Mouse (Mus musculus): ENCODE results near the gene Ddias. TPM values are rescaled to one million over a fixed set of nuclear protein-coding genes. Genes with fewer than 3 reads are reported as not detected.
A peak's percentile ranks its signal among the peaks of the same experiment; 100 is the strongest.
"Not testable (repeated sequence)": the region's sequence is repeated elsewhere in the genome, so short reads cannot be mapped to it uniquely, and the experiment has no call there.

Ddias gene
- 8.2 and 9.0 TPM in 2 replicates for polyA plus RNA-seq (2015; fragmentation: Nextera tagmentation; extraction: Ambion mirVana)

DNA sequence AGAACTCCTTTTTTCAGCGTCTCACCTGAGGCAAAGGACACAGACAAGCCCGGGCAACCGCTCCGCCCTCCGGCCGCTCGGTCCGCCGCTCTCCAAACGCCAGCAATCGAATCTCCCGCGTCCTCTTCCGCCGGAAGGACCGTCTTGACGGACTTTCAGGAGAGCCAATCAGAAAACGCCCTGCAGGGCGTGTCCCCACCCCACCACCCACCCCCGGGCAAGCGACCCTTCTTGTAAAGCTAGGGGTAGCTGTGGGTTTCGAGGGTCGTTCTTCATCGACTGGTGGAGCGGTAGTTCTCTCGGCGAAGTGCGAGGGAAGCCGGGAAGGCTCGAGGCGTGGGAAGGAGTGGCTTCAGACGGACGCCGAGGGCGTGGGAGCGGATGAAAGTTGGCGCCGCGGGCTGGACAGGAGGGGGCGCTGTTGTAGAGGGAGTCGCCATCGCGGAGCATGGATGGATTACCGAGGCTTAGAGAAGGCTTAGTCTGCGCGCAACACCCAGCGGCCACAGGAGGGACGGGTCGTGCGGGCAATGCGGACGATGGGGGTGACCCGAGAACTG lies at the start of gene Ddias, which contains the start of gene Prcp:
TSS of gene Ddias (minus strand) at position 132 of the 560 bp plus-strand sequence.
TSS of gene Prcp (plus strand) at position 355 of the 560 bp plus-strand sequence.
- Histone ChIP-seq H3K9ac (peak within 1 kb of the TSS; percentile 80), H3K36me3 (no peaks in the 10 kb centered on the region), H3K4me3 (peak within 1 kb of the TSS; percentile 86), H3K4me2 (peak within 1 kb of the TSS; percentile 89), H3K27ac (peak within 1 kb of the TSS; percentile 99), H3K4me1 (replicated peaks) (peaks cover 14% of the 10 kb centered on the region), H3K9me3 (replicated peaks) (no peaks in the 10 kb centered on the region), H3K27me3 (no peaks in the 10 kb centered on the region)
- ATAC-seq (replicated peaks; ENCODE audit: insufficient number of reproducible peaks, insufficient read depth, low FRiP score, low read depth), result peak; percentile 84
- under 1% methylated on average over 53 of the region's 53 CpGs for WGBS

DNA sequence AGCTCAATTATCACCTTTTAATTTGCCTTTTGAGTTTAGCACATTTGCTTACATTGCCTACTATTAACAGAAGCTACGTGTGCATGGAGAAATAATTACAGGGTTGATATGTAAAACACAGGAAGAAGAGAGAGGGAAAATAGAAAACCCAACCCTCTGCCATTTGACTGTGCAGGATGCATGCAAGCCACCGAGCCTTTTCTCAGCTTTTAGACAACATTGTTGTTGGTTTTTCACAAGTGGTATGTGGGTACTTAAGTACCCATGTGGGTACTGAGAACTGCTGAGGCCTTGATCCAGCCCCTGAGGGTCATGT lies 46.8 kb upstream of the Ddias start:
- WGBS, result 73% methylated on average over 2 of the region's 2 CpGs

DNA sequence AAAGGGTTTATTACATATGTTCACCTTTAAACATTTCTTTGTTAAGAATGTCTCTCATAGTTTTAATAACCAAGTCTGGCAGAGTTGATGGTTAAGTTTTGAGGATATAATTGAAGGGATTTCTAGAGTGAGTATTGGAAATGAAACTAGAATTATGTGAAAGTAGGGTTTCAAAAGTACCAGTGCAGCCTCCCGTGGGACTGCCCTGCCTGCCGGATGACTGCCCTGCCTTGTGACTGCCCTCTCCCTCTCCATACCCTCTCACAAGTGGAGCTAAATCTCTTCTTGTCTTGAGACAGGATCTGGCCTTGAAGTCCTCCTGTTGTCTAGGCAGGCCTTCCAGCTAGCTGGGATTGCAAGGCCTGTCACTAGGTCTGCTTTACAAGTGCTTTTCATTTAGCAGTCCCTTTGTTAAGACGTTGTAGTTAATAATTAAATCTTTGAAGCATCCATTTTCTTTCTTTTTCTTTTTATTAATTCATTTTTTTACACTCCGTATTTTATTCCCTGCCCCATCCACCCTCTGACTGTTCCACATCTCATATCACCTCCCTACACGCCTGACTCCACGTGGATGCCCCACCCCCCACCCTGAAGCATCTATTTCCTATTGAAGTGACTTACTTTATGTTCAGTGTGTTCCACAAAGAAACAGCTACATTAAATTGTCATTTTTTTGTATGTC lies 46.3 kb upstream of the Ddias start:
- H3K27ac ChIP-seq, result no peak overlapping the region
- no peak overlapping the region for H3K9ac ChIP-seq
- no peaks in the 10 kb centered on the region for H3K36me3 ChIP-seq
- no peak overlapping the region for H3K4me3 ChIP-seq
- H3K9me3 ChIP-seq (replicated peaks), result no peaks in the 10 kb centered on the region
- H3K27me3 ChIP-seq, result no peaks in the 10 kb centered on the region
- 77% methylated on average over 6 of the region's 6 CpGs for WGBS
- H3K4me2 ChIP-seq, result no peak overlapping the region
- no peak for ATAC-seq (replicated peaks; ENCODE audit: insufficient number of reproducible peaks, insufficient read depth, low FRiP score, low read depth)
- no peaks in the 10 kb centered on the region for H3K4me1 ChIP-seq (replicated peaks)

More for the DNA sequence above, 46.8 kb upstream of the Ddias start:
- Histone ChIP-seq H3K4me3 (no peak overlapping the region), H3K9me3 (replicated peaks) (no peaks in the 10 kb centered on the region), H3K4me1 (replicated peaks) (no peaks in the 10 kb centered on the region), H3K27me3 (no peaks in the 10 kb centered on the region), H3K9ac (no peak overlapping the region), H3K36me3 (no peaks in the 10 kb centered on the region), H3K4me2 (no peak overlapping the region), H3K27ac (no peak overlapping the region)
- no peak for ATAC-seq (replicated peaks; ENCODE audit: insufficient number of reproducible peaks, insufficient read depth, low FRiP score, low read depth)

DNA sequence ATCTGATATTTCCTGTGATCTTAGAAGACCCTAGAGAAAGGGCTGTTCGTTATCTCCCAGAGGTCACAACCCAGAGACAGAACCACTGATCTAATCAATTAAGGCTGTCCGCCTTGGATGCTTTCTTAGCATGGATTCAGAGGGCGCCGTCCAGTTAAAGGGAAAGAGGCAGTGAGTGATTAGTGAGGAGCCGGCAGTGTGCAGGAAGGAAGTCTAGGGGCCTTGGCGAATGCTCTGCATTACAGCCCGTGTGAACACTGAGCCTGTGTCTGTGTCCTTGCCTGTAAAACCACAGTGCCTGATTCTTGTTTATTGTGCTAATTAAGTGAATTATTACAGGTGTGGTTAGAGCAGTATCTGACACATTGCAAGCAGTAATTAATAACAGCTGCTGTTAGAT lies 30.2 kb upstream of the Ddias start:
- ATAC-seq (replicated peaks; ENCODE audit: insufficient number of reproducible peaks, insufficient read depth, low FRiP score, low read depth), result peak; percentile 50; the same call in 1 of the 2 replicates
- H3K27ac ChIP-seq; H3K4me1 ChIP-seq (replicated peaks); H3K9ac ChIP-seq; H3K4me2 ChIP-seq; H3K9me3 ChIP-seq (replicated peaks); H3K27me3 ChIP-seq; H3K36me3 ChIP-seq; H3K4me3 ChIP-seq: not testable (repeated sequence)
- WGBS, result 46% methylated on average over 7 of the region's 7 CpGs

DNA sequence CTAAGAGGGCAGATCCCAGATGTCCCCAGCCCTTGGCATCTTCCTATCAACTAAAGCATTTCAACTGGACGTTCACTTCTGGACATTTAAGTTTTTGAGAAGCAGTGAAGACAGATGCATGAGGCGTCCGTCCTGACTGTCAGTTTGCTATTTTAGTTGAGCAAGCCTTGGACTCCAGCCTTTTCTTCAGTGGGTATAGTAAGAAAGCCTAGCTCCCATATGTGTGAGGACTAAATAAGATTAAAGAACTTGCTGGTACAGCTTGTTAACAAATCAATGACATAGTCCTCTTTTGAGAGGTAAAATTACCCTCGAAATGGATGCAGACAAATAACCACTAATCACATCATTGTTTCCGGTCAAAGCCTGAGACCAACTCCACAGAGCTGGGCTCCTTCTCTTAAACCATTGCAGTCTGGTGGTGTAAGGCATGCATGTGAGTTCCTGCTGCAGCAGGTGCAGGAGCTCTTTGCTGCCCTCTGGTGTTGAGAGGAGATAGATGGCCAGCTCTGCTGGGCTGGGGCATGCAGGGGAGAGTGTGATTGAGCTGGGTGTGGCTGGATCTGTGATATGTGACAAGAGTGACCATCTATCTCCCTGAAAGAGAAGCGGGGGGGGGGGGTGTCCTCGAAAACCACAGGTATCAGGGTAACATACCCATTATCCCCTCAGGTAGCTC lies 29.5 kb upstream of the Ddias start:
- no peaks in the 10 kb centered on the region for H3K27me3 ChIP-seq
- H3K36me3 ChIP-seq, result no peaks in the 10 kb centered on the region
- H3K9ac ChIP-seq, result no peak overlapping the region
- H3K4me3 ChIP-seq, result no peak overlapping the region
- no peaks in the 10 kb centered on the region for H3K9me3 ChIP-seq (replicated peaks)
- H3K4me1 ChIP-seq (replicated peaks), result no peaks in the 10 kb centered on the region
- ATAC-seq (replicated peaks; ENCODE audit: insufficient number of reproducible peaks, insufficient read depth, low FRiP score, low read depth), result peak; percentile 83; the same call in 1 of the 2 replicates
- H3K4me2 ChIP-seq, result no peak overlapping the region
- WGBS, result 33% methylated on average over 7 of the region's 7 CpGs
- H3K27ac ChIP-seq, result no peak overlapping the region

DNA sequence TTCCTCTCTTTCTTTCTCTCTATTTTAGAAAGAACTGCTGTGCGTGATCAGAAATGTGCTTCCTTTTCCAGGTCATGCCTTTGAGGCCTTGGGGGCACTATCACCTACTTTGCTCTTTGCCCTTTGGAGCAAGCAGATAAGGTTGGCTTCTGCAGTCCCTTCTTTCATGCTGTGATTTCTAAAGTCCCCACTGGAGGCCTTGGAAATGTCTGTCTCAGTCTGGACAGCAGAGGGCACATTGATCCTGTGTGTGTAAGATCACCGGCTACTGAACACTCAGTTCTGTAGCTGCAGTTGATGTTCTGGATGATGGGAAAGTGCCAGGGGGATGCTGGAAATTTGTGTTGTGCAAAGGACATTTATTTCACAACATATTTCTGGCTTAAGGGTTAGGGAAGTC lies 23.0 kb upstream of the Ddias start:
- Histone ChIP-seq H3K4me3 (no peak overlapping the region), H3K4me2 (no peak overlapping the region), H3K4me1 (replicated peaks) (no peaks in the 10 kb centered on the region), H3K36me3 (no peaks in the 10 kb centered on the region), H3K27ac (no peak overlapping the region), H3K9ac (no peak overlapping the region), H3K9me3 (replicated peaks) (no peaks in the 10 kb centered on the region), H3K27me3 (no peaks in the 10 kb centered on the region)
- 28% methylated on average over 2 of the region's 2 CpGs for WGBS
- ATAC-seq (replicated peaks; ENCODE audit: insufficient number of reproducible peaks, insufficient read depth, low FRiP score, low read depth), result no peak

DNA sequence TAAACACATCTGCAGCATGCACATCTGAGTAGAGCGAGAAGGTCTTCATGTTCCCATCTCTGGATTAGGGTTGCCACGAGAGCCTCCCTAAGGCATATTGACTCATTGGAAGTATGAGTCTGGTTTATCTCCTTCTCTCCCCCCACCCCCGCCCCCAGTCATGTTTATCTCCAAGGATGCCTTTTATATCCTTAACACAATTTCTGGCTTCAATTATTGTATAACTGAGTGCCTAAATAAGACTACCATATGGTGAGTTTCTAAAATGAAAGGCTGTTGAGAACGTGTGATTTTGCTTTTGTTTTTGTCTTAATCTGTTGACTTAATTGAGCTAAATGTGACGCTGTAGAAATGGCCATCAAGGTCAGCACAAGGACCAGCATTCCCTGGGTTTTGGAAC lies 22.0 kb upstream of the Ddias start:
- WGBS, result 62% methylated on average over 5 of the region's 5 CpGs
- Histone ChIP-seq H3K4me3 (no peak overlapping the region), H3K4me2 (no peak overlapping the region), H3K9me3 (replicated peaks) (no peaks in the 10 kb centered on the region), H3K27me3 (no peaks in the 10 kb centered on the region), H3K9ac (no peak overlapping the region), H3K27ac (no peak overlapping the region), H3K36me3 (no peaks in the 10 kb centered on the region), H3K4me1 (replicated peaks) (no peaks in the 10 kb centered on the region)
- ATAC-seq (replicated peaks; ENCODE audit: insufficient number of reproducible peaks, insufficient read depth, low FRiP score, low read depth), result no peak

DNA sequence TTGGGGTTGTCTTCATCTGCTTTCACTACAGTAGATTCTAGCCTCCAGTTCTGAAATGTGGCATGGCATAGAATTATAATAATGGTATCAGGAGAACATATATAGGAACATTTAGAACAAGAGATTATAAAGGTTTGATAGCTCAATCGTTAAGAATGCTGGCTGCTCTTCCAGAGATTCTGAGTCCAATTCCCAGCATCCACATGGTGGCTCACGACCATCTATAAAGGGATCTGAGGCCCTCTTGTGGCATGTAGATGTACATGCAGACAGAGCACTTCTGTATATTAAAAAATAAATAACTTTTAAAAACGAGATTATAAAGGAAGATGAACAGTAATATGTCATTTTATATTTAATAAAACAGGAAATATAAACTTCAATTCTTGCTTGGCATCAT lies 19.4 kb upstream of the Ddias start:
- Histone ChIP-seq H3K27ac (no peak overlapping the region), H3K27me3 (no peaks in the 10 kb centered on the region), H3K4me3 (no peak overlapping the region), H3K4me2 (no peak overlapping the region), H3K4me1 (replicated peaks) (no peaks in the 10 kb centered on the region), H3K36me3 (no peaks in the 10 kb centered on the region), H3K9ac (no peak overlapping the region), H3K9me3 (replicated peaks) (no peaks in the 10 kb centered on the region)
- WGBS, result 47% methylated on average over 3 of the region's 3 CpGs
- no peak for ATAC-seq (replicated peaks; ENCODE audit: insufficient number of reproducible peaks, insufficient read depth, low FRiP score, low read depth)

DNA sequence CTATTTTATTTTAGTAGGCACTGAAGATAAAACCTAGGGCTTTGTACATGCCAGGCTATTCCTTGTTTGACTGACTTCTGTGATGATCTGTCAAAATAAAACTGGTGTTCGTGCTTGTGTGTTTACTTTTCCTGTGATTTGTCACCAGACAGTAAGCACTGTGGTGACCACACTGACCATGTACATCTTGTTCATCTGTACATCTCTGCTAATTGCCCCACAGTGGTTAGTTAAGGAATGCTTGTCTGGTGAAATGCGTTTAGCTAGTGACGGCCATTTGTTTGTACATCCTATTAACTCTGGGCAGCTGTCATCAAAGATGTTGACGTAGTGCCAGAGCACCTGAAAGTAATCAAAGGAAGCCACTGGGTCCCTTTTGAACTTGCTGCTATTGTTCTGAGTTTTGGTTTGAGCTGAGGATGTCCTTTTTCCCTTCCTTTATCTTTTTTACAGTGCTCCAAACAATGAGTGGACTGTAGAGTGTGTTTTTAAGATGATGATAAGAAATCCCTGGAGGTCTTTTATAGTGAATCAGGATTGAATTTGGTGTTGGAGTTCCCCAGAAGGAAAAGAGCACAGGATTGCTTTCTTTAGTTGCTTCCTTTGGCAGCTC lies 16.7 kb upstream of the Ddias start:
- Histone ChIP-seq H3K9ac (no peak overlapping the region), H3K4me2 (no peak overlapping the region), H3K27ac (no peak overlapping the region), H3K9me3 (replicated peaks) (no peaks in the 10 kb centered on the region), H3K36me3 (no peaks in the 10 kb centered on the region), H3K4me1 (replicated peaks) (peaks cover 2% of the 10 kb centered on the region; the same call in 1 of the 2 replicates), H3K4me3 (no peak overlapping the region), H3K27me3 (no peaks in the 10 kb centered on the region)
- 33% methylated on average over 4 of the region's 4 CpGs for WGBS
- ATAC-seq (replicated peaks; ENCODE audit: insufficient number of reproducible peaks, insufficient read depth, low FRiP score, low read depth), result no peak

DNA sequence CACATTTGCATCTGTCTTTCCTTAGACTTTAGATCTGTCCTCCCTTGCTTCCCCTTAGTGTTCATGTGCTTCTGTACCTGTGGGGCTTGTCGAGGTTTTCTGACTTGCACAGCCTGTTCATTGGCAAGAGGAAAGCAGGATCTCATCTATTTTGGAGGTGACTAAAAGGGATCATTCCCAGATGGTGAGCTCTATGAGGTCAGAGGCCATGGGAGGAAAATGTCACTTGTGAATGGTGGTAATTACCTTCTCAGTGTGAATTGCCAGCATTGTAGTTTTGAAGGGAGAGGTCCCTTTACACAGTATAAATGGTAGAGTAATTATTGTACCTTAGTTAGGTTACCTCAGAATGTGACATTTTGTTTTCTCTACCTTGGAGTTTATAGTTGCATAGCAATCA lies 16.2 kb upstream of the Ddias start:
- H3K27me3 ChIP-seq, result no peaks in the 10 kb centered on the region
- no peak overlapping the region for H3K4me3 ChIP-seq
- WGBS, result 58% methylated on average over 1 of the region's 1 CpGs
- H3K9me3 ChIP-seq (replicated peaks), result no peaks in the 10 kb centered on the region
- ATAC-seq (replicated peaks; ENCODE audit: insufficient number of reproducible peaks, insufficient read depth, low FRiP score, low read depth), result no peak
- no peak overlapping the region for H3K4me2 ChIP-seq
- H3K9ac ChIP-seq, result no peak overlapping the region
- no peak overlapping the region for H3K27ac ChIP-seq
- H3K36me3 ChIP-seq, result no peaks in the 10 kb centered on the region
- H3K4me1 ChIP-seq (replicated peaks), result peaks cover 2% of the 10 kb centered on the region; the same call in 1 of the 2 replicates

DNA sequence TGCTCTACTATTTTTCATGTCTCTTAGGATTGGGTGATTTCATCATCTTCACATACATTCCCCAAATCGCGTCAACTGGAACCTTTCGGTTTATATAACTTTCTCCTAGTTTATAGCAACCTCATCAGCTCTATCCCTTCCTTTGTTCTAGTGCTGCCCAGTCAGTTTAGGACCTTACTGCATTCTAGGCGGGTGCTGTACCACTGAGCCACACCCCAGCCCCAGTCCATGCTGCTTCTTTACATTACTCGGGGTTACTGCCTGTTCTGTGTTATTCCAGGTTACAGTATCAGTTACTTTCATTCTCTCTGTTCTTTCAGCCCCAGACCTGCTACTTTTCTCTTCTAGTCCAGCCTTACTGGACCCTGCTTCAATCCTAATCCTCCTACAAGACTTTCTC lies 13.2 kb upstream of the Ddias start:
- H3K9me3 ChIP-seq (replicated peaks), result no peaks in the 10 kb centered on the region
- no peak for ATAC-seq (replicated peaks; ENCODE audit: insufficient number of reproducible peaks, insufficient read depth, low FRiP score, low read depth)
- H3K27ac ChIP-seq, result no peak overlapping the region
- H3K36me3 ChIP-seq, result no peaks in the 10 kb centered on the region
- WGBS, result 88% methylated on average over 5 of the region's 5 CpGs
- H3K4me1 ChIP-seq (replicated peaks), result peaks cover 5% of the 10 kb centered on the region; the same call in 1 of the 2 replicates
- H3K4me3 ChIP-seq, result no peak overlapping the region
- H3K4me2 ChIP-seq, result no peak overlapping the region
- H3K27me3 ChIP-seq, result no peaks in the 10 kb centered on the region
- no peak overlapping the region for H3K9ac ChIP-seq

All from heart, embryonic 15.5 days (tissue).